Mouse (Mus musculus) midbrain, embryonic 16.5 days (tissue): Measurements from ENCODE around the gene Med10. TPM values are rescaled to one million over a fixed set of nuclear protein-coding genes. Genes with fewer than 3 reads are reported as not detected.
A peak's percentile ranks its signal among the peaks of the same experiment; 100 is the strongest.

Source experiments
- ATAC-seq: fragments of 200-750 bp; cut with Nextera tagmentation; 2 replicates; pipeline ENCODE4 v1.8.0; 2017; ENCODE audit warnings: moderate TSS enrichment
- H3K27ac ChIP-seq: fragments of 300-500 bp; sonication (generic); 2 replicates; pipeline ENCODE4 v1.5.1; 2014; ENCODE audit warnings: mild to moderate bottlenecking, low read length, mixed read lengths
- H3K27me3 ChIP-seq: fragments of 300-500 bp; sonication (generic); 2 replicates; pipeline ENCODE4 v1.6.1; 2014; ENCODE audit warnings: low read depth, low read length, mixed read lengths; ENCODE audit not compliant: control insufficient read depth, insufficient read depth
- H3K36me3 ChIP-seq: fragments of 300-500 bp; sonication (generic); 2 replicates; pipeline ENCODE4 v1.6.1; 2014; ENCODE audit warnings: mild to moderate bottlenecking, low read length, moderate library complexity, mixed read lengths; ENCODE audit not compliant: control insufficient read depth, insufficient read depth
- H3K4me1 ChIP-seq: fragments of 300-500 bp; sonication (generic); 2 replicates; pipeline ENCODE4 v1.6.1; 2014; ENCODE audit warnings: mild to moderate bottlenecking, low read length, mixed read lengths; ENCODE audit not compliant: control insufficient read depth, insufficient read depth
- H3K4me2 ChIP-seq: fragments of 300-500 bp; sonication (generic); 2 replicates; pipeline ENCODE4 v1.6.1; 2014; ENCODE audit warnings: mild to moderate bottlenecking, low read length, mixed read lengths
- H3K4me3 ChIP-seq: fragments of 300-500 bp; sonication (generic); 2 replicates; pipeline ENCODE4 v1.5.1; 2014; ENCODE audit warnings: low read depth, mild to moderate bottlenecking, low read length, moderate library complexity, mixed read lengths
- H3K9ac ChIP-seq: fragments of 300-500 bp; sonication (generic); 2 replicates; pipeline ENCODE4 v1.6.1; 2014; ENCODE audit warnings: low read depth, low read length, mixed read lengths
- H3K9me3 ChIP-seq: fragments of 300-500 bp; sonication (generic); replicated peaks from 2 replicates; pipeline ENCODE4 v1.6.1; 2014; ENCODE audit warnings: mild to moderate bottlenecking, low read length, mixed read lengths; ENCODE audit not compliant: control insufficient read depth, poor library complexity, severe bottlenecking
- WGBS: fragments of 180-500 bp; shearing (Covaris S2); extraction: QIAGEN DNeasy Blood & Tissue Kit; methylation state at CpG from one replicate; pipeline ENCODE4 v1.1.7; 2014; 5-methylcytosine and 5-hydroxymethylcytosine counted together
- polyA plus RNA-seq: library from polyadenylated mRNA; unstranded; fragments of >200 nt; fragmentation: Nextera tagmentation; extraction: Ambion mirVana; gene quantifications from 2 replicates; pipeline ENCODE4 v1.2.1, GENCODE M21; 2015

Gene Med10
- polyA plus RNA-seq, 1 experiment from 2014 or later: 134 TPM

DNA sequence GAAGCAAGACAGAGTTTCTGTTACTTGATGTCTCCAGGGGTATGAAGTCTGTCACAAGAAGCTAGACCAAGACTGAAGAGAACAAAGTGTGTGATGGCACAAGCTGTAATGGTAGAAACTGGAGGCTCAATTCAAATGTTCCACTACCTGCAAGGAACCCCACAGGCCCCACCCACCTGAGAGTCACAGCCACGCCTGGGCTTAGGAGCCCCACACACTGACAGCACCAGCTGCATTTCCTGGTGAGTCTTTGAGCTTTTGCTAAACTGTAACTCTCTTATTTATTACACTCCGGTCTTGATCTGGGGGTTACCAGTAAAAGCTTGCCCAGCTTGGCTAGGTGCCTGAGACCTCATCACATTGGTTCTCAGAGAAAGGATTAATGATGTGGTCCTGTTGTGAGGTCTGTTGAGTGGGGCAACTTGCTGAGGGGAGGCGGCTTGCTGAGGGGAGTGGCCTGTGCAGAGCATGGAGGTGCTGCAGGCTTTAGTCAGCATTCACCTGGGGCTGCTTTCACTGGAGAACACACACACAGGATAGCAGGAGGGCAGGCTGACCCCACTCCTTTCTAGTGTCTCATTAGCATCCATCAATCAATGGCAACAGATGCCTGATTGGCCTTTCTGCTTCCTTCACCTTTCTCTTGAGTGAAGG lies 19.1 kb downstream of the Med10 start:
- Histone ChIP-seq H3K27me3 (no peaks in the 10 kb centered on the region), H3K4me3 (no peak overlapping the region), H3K4me2 (no peak overlapping the region), H3K9ac (no peak overlapping the region), H3K27ac (no peak overlapping the region), H3K36me3 (peaks cover 3% of the 10 kb centered on the region; the same call in 1 of the 2 replicates), H3K9me3 (no peaks in the 10 kb centered on the region), H3K4me1 (peaks cover 5% of the 10 kb centered on the region; the same call in 1 of the 2 replicates)
- WGBS: 53% methylated on average over 3 of the region's 3 CpGs
- no peak for ATAC-seq

GRCm38 (mm10) chr13:69823920-69824637 lies 21.9 kb downstream of the Med10 start:
- no peak overlapping the region for H3K4me2 ChIP-seq
- H3K9me3 ChIP-seq: no peaks in the 10 kb centered on the region
- H3K27ac ChIP-seq: no peak overlapping the region
- H3K9ac ChIP-seq: no peak overlapping the region
- 50% methylated on average over 19 of the region's 19 CpGs for WGBS
- no peak overlapping the region for H3K4me3 ChIP-seq
- H3K36me3 ChIP-seq: no peaks in the 10 kb centered on the region
- ATAC-seq: peak; percentile 54; the same call in 1 of the 2 replicates
- no peaks in the 10 kb centered on the region for H3K27me3 ChIP-seq
- peaks cover 5% of the 10 kb centered on the region; the same call in 1 of the 2 replicates for H3K4me1 ChIP-seq

DNA sequence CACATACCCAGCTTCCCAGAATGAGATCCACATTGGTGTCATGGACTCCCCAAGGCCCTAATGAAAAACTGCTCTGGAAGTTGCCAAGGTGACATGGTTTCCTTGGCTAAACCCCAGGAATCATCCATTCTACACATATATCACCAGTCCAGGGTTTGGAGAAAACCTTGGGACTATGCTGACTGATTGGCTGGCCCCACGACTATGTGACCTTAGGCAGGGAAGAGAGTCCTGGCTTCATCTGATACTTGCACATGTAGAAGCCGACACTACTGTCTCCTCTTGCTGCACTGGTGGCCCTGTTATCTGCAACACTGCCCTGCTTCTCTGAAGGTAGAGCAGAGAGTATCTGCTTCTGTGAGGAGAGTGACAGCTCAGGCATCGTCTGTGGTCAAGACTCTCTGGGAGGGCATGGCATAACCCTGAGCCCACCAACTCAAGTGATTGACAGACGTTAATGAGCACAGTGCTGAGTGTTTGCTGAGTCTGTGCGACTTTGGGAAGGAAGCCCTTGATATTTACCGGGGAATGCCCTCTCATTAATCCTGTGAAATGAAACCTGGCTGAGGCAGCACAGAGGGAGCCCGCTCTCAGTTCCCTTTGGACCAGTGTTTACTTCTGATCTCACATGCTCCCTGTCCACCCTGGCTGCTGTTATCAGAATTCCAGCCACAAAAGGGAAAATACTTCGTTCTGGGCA lies 23.4 kb downstream of the Med10 start:
- Histone ChIP-seq H3K36me3 (no peaks in the 10 kb centered on the region), H3K4me1 (peaks cover 5% of the 10 kb centered on the region; the same call in 1 of the 2 replicates), H3K9me3 (no peaks in the 10 kb centered on the region), H3K4me2 (no peak overlapping the region), H3K4me3 (no peak overlapping the region), H3K27me3 (no peaks in the 10 kb centered on the region), H3K27ac (no peak overlapping the region), H3K9ac (no peak overlapping the region)
- no peak for ATAC-seq
- WGBS: 37% methylated on average over 8 of the region's 8 CpGs

- Histone ChIP-seq H3K27me3 (no peaks in the 10 kb centered on the region), H3K27ac (no peak overlapping the region), H3K9ac (no peak overlapping the region), H3K9me3 (no peaks in the 10 kb centered on the region), H3K4me2 (no peak overlapping the region), H3K4me1 (peaks cover 2% of the 10 kb centered on the region; the same call in 1 of the 2 replicates), H3K4me3 (no peak overlapping the region), H3K36me3 (no peaks in the 10 kb centered on the region)
- 95% methylated on average over 8 of the region's 8 CpGs for WGBS
- ATAC-seq: no peak
Observed at GRCm38 (mm10) chr13:69830606-69831005, 28.4 kb downstream of the Med10 start.

- 89% methylated on average over 9 of the region's 9 CpGs for WGBS
- ATAC-seq: no peak
- H3K4me2 ChIP-seq: no peak overlapping the region
Observed at GRCm38 (mm10) chr13:69832578-69832977, 30.4 kb downstream of the Med10 start.

DNA sequence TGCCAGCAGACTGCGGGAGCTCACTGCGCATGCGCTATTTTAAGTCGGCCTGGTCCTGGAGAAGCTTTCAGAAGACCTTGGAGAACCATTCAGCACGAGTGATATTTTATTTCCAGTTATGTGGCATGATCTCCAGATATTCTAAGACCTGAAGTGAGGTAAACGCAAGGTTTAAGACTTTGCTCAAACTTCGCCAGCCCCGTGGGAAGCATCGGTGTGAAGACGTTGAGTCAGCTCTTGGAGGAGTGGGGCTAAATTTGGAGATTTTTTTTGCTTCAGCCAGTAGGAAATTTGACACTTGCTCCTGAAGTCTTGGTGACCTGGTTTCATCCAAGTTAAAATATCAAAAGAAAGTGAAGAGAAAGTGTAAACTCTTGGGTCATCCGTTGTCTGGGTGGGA lies 31.2 kb downstream of the Med10 start:
- Histone ChIP-seq H3K9ac (no peak overlapping the region), H3K4me1 (no peaks in the 10 kb centered on the region), H3K27me3 (no peaks in the 10 kb centered on the region), H3K36me3 (no peaks in the 10 kb centered on the region), H3K9me3 (no peaks in the 10 kb centered on the region), H3K4me2 (no peak overlapping the region), H3K27ac (no peak overlapping the region), H3K4me3 (no peak overlapping the region)
- WGBS: 92% methylated on average over 11 of the region's 11 CpGs
- no peak for ATAC-seq

More at GRCm38 (mm10) chr13:69832578-69832977, 30.4 kb downstream of the Med10 start:
- Histone ChIP-seq H3K27me3 (no peaks in the 10 kb centered on the region), H3K4me3 (no peak overlapping the region), H3K4me1 (no peaks in the 10 kb centered on the region), H3K9ac (no peak overlapping the region), H3K27ac (no peak overlapping the region), H3K9me3 (no peaks in the 10 kb centered on the region), H3K36me3 (no peaks in the 10 kb centered on the region)

DNA sequence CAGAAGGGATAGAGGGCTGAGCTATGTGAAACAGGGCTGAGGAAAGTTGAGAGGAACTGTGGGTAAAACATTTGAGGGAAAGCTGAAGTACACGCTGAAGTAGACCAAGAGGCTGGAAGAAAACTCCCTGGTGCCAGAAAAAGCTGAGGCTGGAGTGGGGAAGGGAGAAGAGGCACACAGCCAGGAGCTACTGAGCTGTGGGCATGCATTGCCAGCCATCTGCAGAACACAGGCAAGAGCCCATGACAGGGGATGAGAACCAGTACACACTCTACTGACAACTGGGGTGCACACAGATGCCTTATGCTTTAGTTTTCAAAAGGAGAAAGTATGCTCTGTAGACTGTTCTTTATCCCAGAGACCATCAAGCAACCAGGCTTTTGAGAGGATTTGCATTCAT lies 43.4 kb downstream of the Med10 start:
- WGBS: 93% methylated on average over 1 of the region's 1 CpGs
- ATAC-seq: no peak
- no peaks in the 10 kb centered on the region for H3K27me3 ChIP-seq
- no peaks in the 10 kb centered on the region for H3K36me3 ChIP-seq
- H3K4me2 ChIP-seq: no peak overlapping the region
- H3K4me3 ChIP-seq: no peak overlapping the region
- no peak overlapping the region for H3K27ac ChIP-seq
- H3K9ac ChIP-seq: no peak overlapping the region
- H3K4me1 ChIP-seq: no peaks in the 10 kb centered on the region
- no peaks in the 10 kb centered on the region for H3K9me3 ChIP-seq

- Histone ChIP-seq H3K4me1 (no peaks in the 10 kb centered on the region), H3K4me2 (no peak overlapping the region), H3K9me3 (no peaks in the 10 kb centered on the region), H3K36me3 (no peaks in the 10 kb centered on the region), H3K27ac (no peak overlapping the region), H3K9ac (no peak overlapping the region), H3K4me3 (no peak overlapping the region), H3K27me3 (no peaks in the 10 kb centered on the region)
- WGBS: 92% methylated on average over 1 of the region's 1 CpGs
- ATAC-seq: no peak
Observed at GRCm38 (mm10) chr13:69849579-69849978, 47.4 kb downstream of the Med10 start.

- WGBS: 74% methylated on average over 5 of the region's 5 CpGs
- no peak overlapping the region for H3K4me2 ChIP-seq
- no peaks in the 10 kb centered on the region for H3K27me3 ChIP-seq
- no peaks in the 10 kb centered on the region for H3K36me3 ChIP-seq
- H3K4me1 ChIP-seq: no peaks in the 10 kb centered on the region
- no peak overlapping the region for H3K27ac ChIP-seq
- H3K4me3 ChIP-seq: no peak overlapping the region
- no peaks in the 10 kb centered on the region for H3K9me3 ChIP-seq
- ATAC-seq: no peak
- H3K9ac ChIP-seq: no peak overlapping the region
Observed at GRCm38 (mm10) chr13:69852313-69852712, 50.1 kb downstream of the Med10 start.
